Mouse (Mus musculus) midbrain, embryonic 11.5 days (tissue): Measurements from ENCODE around the gene Osbp. TPM values are rescaled to one million over a fixed set of nuclear protein-coding genes. Genes with fewer than 3 reads are reported as not detected.
"Not testable (repeated sequence)": the region's sequence is repeated elsewhere in the genome, so short reads cannot be mapped to it uniquely, and the experiment has no call there.

Experiments
- ATAC-seq: fragments of 200-750 bp; cut with Nextera tagmentation; 2 replicates; pipeline ENCODE4 v1.8.0; 2017; ENCODE audit warnings: moderate TSS enrichment, moderate library complexity; ENCODE audit not compliant: low FRiP score
- DNase-seq: peaks from one replicate; pipeline ENCODE4 v3.0.0; 2015; ENCODE audit warnings: low spot score; ENCODE audit errors: missing footprints
- H3K27ac ChIP-seq: fragments of 300-500 bp; sonication (generic); 2 replicates; pipeline ENCODE4 v1.5.1; 2014; ENCODE audit warnings: low read depth, low read length
- H3K27me3 ChIP-seq: fragments of 300-500 bp; sonication (generic); 2 replicates; pipeline ENCODE4 v1.6.1; 2014; ENCODE audit warnings: mild to moderate bottlenecking, low read length, moderate library complexity, mixed read lengths; ENCODE audit not compliant: control insufficient read depth, insufficient read depth
- H3K36me3 ChIP-seq: fragments of 300-500 bp; sonication (generic); 2 replicates; pipeline ENCODE4 v1.6.1; 2014; ENCODE audit warnings: mild to moderate bottlenecking, low read length, moderate library complexity, mixed read lengths; ENCODE audit not compliant: control insufficient read depth, insufficient read depth
- H3K4me1 ChIP-seq: fragments of 300-500 bp; sonication (generic); 2 replicates; pipeline ENCODE4 v1.6.1; 2014; ENCODE audit warnings: low read length; ENCODE audit not compliant: control insufficient read depth, insufficient read depth
- H3K4me2 ChIP-seq: fragments of 300-500 bp; sonication (generic); 2 replicates; pipeline ENCODE4 v1.6.1; 2014; ENCODE audit warnings: mild to moderate bottlenecking, moderate library complexity
- H3K4me3 ChIP-seq: fragments of 300-500 bp; sonication (generic); 2 replicates; pipeline ENCODE4 v1.5.1; 2014; ENCODE audit warnings: low read depth, low read length
- H3K9ac ChIP-seq: fragments of 300-500 bp; sonication (generic); 2 replicates; pipeline ENCODE4 v1.6.1; 2014; ENCODE audit warnings: low read length
- H3K9me3 ChIP-seq: fragments of 300-500 bp; sonication (generic); 2 replicates; pipeline ENCODE4 v1.6.1; 2016; ENCODE audit warnings: low read length; ENCODE audit not compliant: control insufficient read depth
- WGBS: fragments of 180-500 bp; shearing (Covaris S2); extraction: QIAGEN DNeasy Blood & Tissue Kit; methylation state at CpG from one replicate; pipeline ENCODE4 v1.1.7; 2014; 5-methylcytosine and 5-hydroxymethylcytosine counted together
- polyA plus RNA-seq: library from polyadenylated mRNA; unstranded; fragments of >200 nt; fragmentation: Nextera tagmentation; extraction: Ambion mirVana; gene quantifications from 2 replicates; pipeline ENCODE4 v1.2.1, GENCODE M21; 2014

The Osbp gene
- polyA plus RNA-seq, 1 experiment from 2014 or later = 6.0 TPM

DNA sequence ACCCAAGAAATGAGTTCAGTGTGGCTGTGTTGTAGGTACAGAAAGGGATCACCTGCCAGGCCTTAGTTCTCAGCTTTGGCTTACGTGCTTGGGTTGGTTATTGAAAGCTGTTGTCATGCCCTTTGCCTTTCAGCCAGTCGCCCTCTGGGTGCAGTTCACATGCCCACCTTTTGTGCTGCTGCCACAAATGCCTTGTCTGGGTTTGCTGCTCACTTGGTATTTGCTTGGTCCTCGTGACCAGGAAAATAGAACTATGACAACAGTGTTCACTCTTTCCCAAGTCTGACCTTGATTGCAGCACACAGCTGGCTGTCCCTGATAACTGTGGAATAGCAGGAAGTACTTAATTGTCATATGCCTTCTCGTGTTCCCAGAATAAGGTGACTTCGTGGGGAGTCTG is 11.6 kb downstream of the Osbp start:
- Histone ChIP-seq H3K9me3 (no peaks in the 10 kb centered on the region), H3K4me2 (no peak overlapping the region), H3K27ac (no peak overlapping the region), H3K4me3 (no peak overlapping the region), H3K9ac (no peak overlapping the region), H3K36me3 (peaks cover 28% of the 10 kb centered on the region), H3K4me1 (no peaks in the 10 kb centered on the region), H3K27me3 (no peaks in the 10 kb centered on the region)
- DNase-seq = no peak
- ATAC-seq = no peak
- WGBS = 91% methylated on average over 5 of the region's 5 CpGs

DNA sequence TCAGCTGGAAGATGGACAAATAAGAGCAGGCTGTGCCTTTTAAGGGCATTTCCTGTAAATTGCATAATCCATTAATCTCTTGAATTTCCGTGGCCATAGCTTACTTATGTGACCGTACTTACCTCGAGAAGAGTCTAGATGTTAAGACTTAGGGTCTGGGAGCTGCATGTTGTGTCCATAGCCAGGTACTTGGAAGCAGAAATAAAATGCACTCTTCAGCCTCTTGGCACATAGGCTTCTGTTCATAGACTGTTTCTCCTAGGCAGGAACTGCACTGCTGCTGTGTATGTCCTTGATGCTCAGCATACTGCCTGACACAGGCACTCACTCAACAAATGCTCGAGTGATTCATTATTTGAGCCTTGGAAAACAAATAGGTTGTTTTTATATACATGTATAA is 14.7 kb downstream of the Osbp start:
- no peak for ATAC-seq
- no peak overlapping the region for H3K27ac ChIP-seq

DNA sequence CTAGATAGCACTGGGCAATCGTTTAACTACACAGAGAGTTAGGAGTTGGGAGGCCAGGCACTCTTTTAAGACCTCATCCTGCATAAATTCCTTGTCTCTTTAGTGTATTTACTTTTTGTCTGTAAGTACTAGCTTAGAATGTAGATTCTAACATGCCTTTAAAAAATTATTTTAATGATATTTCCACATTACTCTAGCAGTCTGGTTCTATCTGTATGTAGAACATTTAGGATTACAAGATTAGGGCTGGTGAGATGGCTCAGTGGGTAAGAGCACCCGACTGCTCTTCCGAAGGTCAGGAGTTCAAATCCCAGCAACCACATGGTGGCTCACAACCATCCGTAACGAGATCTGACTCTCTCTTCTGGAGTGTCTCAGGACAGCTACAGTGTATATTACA is 18.9 kb downstream of the Osbp start:
- not testable (repeated sequence) for ATAC-seq, H3K4me2 ChIP-seq, H3K27me3 ChIP-seq, H3K9ac ChIP-seq, H3K27ac ChIP-seq, H3K4me3 ChIP-seq, H3K4me1 ChIP-seq, H3K9me3 ChIP-seq
- peaks cover 23% of the 10 kb centered on the region for H3K36me3 ChIP-seq
- 82% methylated on average over 5 of the region's 5 CpGs for WGBS
- peak; percentile 70 for DNase-seq

More for the DNA sequence above, 14.7 kb downstream of the Osbp start:
- no peaks in the 10 kb centered on the region for H3K4me1 ChIP-seq
- peaks cover 25% of the 10 kb centered on the region for H3K36me3 ChIP-seq
- H3K27me3 ChIP-seq = no peaks in the 10 kb centered on the region
- H3K9me3 ChIP-seq = no peaks in the 10 kb centered on the region
- H3K4me3 ChIP-seq = no peak overlapping the region
- H3K9ac ChIP-seq = no peak overlapping the region
- H3K4me2 ChIP-seq = no peak overlapping the region
- DNase-seq = peak; percentile 73
- 89% methylated on average over 4 of the region's 4 CpGs for WGBS

DNA sequence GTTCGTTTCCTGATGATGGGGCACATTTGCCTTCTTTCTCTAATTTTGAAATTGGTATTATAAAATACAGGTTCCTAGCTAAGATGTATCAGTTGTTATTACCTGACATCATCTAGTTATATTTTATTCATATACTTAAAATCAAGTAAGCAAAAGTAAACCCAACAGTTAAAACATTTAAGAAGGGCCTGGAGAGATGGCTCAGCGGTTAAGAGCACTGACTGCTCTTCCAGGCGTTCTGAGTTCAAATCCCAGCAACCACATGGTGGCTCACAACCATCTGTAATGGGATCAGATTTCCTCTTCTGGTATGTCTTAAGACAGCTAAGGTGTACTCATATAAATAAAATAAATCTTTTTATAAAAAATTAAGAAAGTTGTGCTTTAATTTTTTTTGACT is 22.1 kb downstream of the Osbp start:
- WGBS = 94% methylated on average over 3 of the region's 3 CpGs
- Histone ChIP-seq H3K4me1 (no peaks in the 10 kb centered on the region), H3K9ac (no peak overlapping the region), H3K27me3 (no peaks in the 10 kb centered on the region), H3K27ac (no peak overlapping the region), H3K36me3 (peaks cover 23% of the 10 kb centered on the region), H3K9me3 (no peaks in the 10 kb centered on the region), H3K4me2 (no peak overlapping the region), H3K4me3 (no peak overlapping the region)
- ATAC-seq (no peak), DNase-seq (peak; percentile 67)

DNA sequence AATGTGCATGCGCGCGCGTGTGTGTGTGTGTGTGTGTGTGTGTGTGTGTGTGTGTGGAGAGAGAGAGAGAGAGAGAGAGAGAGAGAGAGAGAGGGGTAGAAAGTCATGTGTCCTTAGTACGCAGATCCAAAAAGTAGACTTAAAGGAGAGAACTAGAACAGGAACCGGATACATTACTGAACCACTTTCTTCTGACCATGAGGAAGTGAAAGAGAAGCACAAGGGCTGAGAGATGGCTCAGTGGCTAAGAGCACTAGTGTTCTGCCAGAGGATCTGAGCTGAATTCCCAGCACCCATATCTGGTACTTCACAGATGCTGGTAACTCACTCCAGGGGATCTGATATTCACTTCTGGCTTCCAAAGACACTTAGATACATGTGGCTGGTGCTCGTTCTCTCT is 23.6 kb downstream of the Osbp start:
- Histone ChIP-seq H3K4me1 (no peaks in the 10 kb centered on the region), H3K27me3 (no peaks in the 10 kb centered on the region), H3K36me3 (peaks cover 18% of the 10 kb centered on the region), H3K9ac (no peak overlapping the region), H3K4me2 (no peak overlapping the region), H3K27ac (no peak overlapping the region), H3K9me3 (no peaks in the 10 kb centered on the region), H3K4me3 (no peak overlapping the region)
- WGBS = 97% methylated on average over 7 of the region's 7 CpGs
- DNase-seq = no peak
- ATAC-seq = no peak

DNA sequence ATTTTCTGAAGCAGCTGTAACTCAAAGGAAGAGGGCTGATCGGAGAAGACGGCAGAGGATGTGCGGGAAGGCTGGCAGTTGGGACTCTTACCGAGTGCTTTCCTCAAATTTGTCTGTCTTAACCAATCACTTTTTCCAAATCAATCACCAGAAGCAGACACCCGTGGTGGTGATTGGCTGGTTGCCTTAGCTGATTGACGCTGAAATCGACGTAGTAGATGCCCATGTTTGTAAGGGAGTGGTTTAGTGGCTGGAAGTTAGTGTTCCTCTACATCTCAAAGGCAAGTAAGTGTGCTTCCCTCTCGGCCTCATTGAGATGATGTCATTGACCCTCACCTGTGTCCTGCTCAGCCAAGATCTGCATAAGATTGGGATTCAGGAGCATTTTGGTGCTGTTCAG is 26.3 kb downstream of the Osbp start:
- 92% methylated on average over 9 of the region's 9 CpGs for WGBS

DNA sequence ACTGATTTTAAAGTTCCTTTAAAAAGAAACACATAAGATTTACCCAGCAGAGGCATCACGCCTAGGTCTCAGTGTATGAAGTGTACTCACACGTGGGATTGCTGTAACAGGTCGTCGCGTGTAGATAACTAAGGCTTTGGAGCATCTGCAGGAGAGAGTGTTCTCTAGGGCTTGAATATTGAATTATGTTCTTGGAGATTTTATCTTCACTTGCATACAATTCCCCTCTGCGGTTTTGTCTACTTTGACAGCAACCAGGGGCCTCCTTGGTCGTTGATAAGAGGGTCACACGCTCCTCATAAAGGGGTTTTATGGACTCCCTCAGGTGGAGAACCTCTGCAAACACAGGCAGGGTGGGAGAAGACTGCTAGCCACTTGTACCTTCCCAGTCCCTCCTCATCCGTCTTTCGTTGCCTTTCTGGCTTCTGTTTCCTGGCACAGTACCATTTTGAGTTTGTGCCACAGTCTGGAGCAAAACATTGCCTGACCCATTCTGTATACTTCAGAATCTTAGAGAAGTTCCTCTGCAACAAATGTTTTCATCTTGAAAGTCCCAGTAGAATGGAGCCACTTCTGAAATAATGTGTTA is 26.8 kb downstream of the Osbp start:
- Histone ChIP-seq H3K4me1 (no peaks in the 10 kb centered on the region), H3K9me3 (no peaks in the 10 kb centered on the region), H3K27me3 (no peaks in the 10 kb centered on the region), H3K4me2 (no peak overlapping the region), H3K9ac (no peak overlapping the region), H3K27ac (no peak overlapping the region), H3K36me3 (peaks cover 13% of the 10 kb centered on the region), H3K4me3 (no peak overlapping the region)
- 95% methylated on average over 10 of the region's 10 CpGs for WGBS
- peak; percentile 73 for DNase-seq
- no peak for ATAC-seq

More for the DNA sequence above, 26.3 kb downstream of the Osbp start:
- Histone ChIP-seq H3K36me3 (peaks cover 13% of the 10 kb centered on the region), H3K4me3 (no peak overlapping the region), H3K27me3 (no peaks in the 10 kb centered on the region), H3K9ac (no peak overlapping the region), H3K27ac (no peak overlapping the region), H3K9me3 (no peaks in the 10 kb centered on the region), H3K4me2 (no peak overlapping the region), H3K4me1 (no peaks in the 10 kb centered on the region)
- ATAC-seq (no peak), DNase-seq (no peak)

DNA sequence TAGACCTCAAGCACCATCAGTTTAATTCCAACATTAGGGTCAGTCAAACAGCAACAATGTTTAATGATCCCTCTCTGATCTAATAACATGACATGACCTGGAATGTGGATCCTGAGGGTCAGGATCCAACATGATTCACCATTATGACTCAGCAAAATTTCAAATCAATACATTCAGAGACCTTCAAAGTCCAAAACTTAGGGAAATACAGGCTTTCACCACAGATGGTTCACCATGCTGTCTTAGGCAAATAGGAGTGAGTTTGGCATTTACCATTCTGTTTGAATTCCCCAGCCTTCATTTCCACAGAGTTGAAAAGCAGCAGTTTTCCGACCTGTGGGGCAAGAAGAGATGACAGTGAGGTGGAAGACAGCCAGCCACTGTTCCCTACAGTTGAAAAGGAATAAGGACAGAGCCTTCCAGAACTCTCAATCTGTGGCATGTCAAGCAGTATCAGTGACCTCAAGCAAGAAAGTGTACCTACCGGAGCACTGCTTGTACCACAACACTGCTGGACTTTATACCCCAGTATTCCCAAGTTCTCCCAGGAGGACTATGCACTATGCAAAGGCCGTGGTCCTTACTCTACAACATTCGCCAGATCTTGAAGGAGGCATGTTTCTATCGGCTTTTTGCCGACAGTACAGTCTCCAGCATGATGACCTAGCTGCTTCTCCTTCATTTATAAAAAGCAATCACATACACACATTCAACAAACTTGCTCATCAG is 29.1 kb downstream of the Osbp start:
- 92% methylated on average over 6 of the region's 6 CpGs for WGBS

DNA sequence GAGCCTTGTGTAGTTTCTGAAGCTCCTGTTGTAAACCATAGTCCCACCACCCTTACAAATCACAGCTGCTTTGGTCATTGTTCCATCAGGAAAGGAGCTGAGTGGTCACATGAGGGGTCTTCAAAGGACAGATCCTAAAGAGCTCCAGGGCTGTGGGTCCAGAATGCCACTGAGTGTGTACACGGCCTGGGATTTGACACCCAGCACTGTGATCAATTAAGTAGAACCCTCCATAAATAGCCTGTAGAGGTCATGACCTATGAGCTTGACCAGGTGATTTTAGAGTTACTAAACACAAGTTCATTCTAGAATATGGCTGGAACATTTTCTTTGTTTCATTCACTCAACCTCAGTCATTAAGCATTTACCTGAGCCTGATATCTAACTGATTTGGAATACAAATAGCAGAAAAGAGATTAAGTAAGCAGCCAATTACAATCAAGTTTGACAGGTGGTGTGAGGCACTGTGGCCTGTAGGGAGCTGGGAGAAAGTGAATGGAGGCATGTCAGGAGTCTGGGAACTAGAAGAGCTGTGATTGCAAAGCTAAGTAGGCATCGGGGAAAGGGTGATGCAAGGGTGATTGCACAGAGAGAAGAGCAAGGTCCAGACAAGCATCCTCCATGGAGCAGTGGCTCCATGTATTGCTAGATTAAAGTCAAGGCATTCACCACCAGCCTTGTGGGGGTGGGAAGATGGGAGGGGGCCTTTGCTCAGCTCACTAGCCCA is 30.1 kb downstream of the Osbp start:
- Histone ChIP-seq H3K36me3 (peaks cover 10% of the 10 kb centered on the region), H3K4me2 (no peak overlapping the region), H3K4me1 (no peaks in the 10 kb centered on the region), H3K9ac (no peak overlapping the region), H3K27me3 (no peaks in the 10 kb centered on the region), H3K9me3 (no peaks in the 10 kb centered on the region), H3K27ac (no peak overlapping the region), H3K4me3 (no peak overlapping the region)
- ATAC-seq (peak; percentile 52; the same call in 1 of the 2 replicates), DNase-seq (peak; percentile 72)
- WGBS = 67% methylated on average over 2 of the region's 2 CpGs

More for the DNA sequence above, 29.1 kb downstream of the Osbp start:
- no peak for ATAC-seq
- Histone ChIP-seq H3K4me3 (no peak overlapping the region), H3K4me2 (no peak overlapping the region), H3K4me1 (no peaks in the 10 kb centered on the region), H3K9ac (no peak overlapping the region), H3K9me3 (no peaks in the 10 kb centered on the region), H3K36me3 (peaks cover 13% of the 10 kb centered on the region), H3K27me3 (no peaks in the 10 kb centered on the region), H3K27ac (no peak overlapping the region)
- peak; percentile 75 for DNase-seq
